Mouse (Mus musculus) liver, postnatal 0 days (tissue): Measurements from ENCODE around the gene Slc9a2.

ENCODE experiments used
- CTCF ChIP-seq: sonication (generic); IDR thresholded peaks from 2 replicates; pipeline ENCODE4 v1.5.1; 2016; ENCODE audit warnings: antibody characterized with exemption, low read depth
- EP300 ChIP-seq: IDR thresholded peaks from 2 replicates; pipeline ENCODE4 v1.6.1; 2016; ENCODE audit warnings: antibody characterized with exemption, low read depth, mild to moderate bottlenecking

GRCm38 (mm10) chr1:40783450-40783849 is 103.1 kb downstream of the Slc9a2 start:
- TF ChIP-seq CTCF (no peak), EP300 (no peak)
